Mouse (Mus musculus): ENCODE data around the gene Tanc2. TPM values are rescaled to one million over a fixed set of nuclear protein-coding genes. Genes with fewer than 3 reads are reported as not detected.
A peak's percentile ranks its signal among the peaks of the same experiment; 100 is the strongest.

The Tanc2 gene
- total RNA-seq, 4 experiments from 2014 or later: 135 to 166 (median 155) TPM

DNA sequence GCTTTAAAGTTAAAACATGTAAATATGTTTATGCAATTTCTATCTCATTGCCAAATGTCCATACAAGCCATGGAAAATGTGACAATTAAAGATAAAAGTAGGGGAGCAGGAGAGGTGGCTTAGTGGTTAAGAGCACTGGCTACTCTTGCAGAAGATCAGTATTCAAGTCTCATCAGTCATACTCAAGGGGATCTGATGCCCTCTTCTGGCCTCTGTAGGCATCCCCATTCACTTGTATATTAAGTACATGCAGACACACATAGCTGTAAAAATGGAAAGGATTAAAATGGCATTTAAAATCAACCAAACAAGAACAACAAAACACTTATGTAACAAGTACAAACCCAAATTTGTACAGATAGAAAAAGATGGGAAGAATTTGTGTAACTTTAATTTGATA, 54.2 kb downstream of the Tanc2 start:
- DNase-seq (ENCODE audit: low spot score in 2 of 2): no peak

DNA sequence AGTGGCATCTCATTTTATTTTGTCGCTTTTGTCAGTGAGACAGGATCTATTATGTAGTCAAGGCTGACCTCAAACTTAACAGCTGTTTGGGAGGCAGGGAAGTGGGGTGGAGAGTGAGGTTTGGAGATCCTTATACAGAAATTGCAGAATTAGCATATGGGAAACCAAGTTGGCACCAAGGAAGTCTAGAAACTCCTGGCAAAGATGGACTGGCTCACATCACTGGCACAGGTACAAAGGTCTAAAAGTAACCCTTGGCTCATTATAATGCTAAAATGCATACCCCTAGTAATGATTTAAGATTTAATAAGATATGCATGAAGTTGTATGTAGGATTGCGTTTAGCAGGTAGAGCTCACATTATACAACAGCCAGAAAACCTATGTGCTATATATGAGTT, 58.2 kb downstream of the Tanc2 start:
- DNase-seq (ENCODE audit: low spot score in 2 of 2): no peak

DNA sequence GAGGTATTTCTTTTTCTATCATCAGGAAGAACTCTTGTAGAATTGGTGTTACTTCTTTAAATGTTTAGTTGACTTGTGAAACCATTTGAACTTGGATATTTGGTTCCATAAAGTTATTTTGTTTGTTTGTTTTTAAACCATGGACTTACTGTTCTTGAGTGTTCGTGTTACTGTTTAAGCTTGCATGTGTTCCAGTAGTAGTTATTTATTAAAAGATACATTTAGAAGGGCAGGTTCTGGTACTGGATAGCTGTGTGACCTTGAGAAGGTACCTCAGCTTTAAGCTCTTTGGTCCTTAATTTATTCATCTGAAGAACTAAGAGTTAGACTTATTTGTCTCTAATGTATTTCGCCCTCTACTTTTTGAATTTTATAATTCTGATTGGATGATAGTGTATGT, 64.8 kb downstream of the Tanc2 start:
- no peak for DNase-seq (ENCODE audit: low spot score in 2 of 2)

DNA sequence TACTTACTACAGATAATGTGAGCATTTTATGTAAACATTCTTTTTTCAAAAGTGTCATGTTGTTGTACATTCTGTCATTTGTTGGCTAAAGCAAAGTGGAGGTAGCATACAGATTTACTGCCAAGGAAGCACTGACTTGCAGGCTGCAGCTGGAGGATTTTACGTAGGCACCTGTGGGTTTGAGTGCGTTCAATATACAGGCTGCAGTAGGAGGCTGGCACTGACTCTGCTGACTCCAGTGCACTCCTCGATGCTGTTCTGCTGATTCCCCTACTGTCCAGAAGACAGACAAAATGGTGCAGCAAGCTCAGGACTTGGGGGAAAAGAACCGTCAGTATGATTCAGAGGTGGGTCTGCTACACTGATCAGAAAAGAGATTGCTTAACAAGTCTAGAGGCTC, 65.5 kb downstream of the Tanc2 start:
- DNase-seq (ENCODE audit: low spot score in 2 of 2): no peak

DNA sequence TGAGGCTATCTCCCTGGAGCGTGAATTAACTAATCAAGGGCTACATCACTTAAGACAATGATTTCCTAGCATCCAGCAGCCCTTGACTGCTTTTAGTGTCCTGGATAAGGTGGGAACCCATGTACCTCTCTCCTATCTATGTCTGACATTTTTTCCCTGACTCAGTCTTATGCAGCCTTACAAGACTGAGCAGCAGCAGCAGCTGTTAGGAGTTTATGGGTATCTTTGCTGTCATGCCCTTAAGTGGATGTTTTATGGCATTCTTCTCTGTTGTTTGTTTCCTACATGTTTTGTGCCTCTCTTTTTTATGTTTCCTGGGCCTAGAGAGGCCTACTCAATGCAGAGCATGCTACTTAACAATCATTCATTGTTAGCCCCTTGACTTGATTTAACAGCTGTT, 78.1 kb downstream of the Tanc2 start:
- DNase-seq (ENCODE audit: low spot score in 2 of 2): no peak

DNA sequence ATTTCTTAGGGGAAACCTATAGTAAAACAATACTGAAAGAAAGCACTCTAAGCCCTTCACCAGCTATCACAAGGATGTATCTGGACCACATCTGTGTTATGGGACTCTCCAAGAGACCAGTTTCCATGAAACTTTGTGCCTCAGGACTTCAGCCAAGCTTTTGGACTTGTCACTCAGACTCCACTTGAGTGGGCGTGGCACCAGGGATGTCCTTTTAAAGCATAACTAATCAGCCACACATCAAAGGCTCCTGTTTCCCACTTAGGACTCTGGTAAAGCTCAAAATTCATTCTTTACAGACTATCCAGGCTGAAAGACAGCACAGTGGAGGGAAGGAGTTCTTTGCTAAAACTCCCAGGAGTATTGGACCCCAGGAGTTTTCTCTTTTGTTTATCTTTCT, 89.2 kb downstream of the Tanc2 start:
- no peak for DNase-seq (ENCODE audit: low spot score in 2 of 2)

DNA sequence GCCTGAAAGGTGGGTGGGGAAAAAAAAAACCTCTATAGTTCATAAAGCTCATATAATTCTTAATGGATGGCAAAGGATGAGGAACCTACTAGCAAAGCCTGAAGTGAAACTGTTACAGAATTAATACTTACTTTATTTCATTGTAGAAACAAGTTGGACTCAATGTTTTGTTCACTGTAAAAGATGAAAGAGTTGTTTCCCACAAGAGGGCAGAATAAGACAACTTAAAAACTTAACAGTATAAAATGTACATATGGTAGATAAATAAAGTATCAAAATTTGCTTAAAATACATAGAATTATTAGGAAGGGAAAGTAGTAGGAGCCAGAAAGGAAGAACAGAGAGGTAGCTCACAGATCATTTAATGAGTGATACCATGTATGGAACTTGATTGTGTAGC, 95.0 kb downstream of the Tanc2 start:
- no peak for DNase-seq (ENCODE audit: low spot score in 2 of 2)

DNA sequence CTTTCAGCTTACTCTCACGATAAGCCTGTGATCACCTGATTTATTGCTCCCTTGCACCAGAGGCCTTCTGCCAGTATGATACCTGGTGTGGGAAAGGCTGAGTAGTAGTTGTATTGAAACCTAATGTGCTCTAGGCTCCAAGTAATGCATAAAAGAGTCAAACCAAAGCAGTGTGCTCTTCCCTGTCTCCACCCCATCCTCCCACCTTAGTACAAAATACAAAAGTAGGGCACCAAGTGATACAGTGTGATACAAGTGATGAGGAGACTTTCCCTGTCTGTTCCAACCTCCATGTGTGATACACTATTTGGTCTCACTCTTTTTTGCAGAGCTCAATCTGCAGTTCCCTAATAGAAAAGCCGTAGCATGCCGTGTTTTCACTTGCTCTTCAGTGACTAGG, 110.7 kb downstream of the Tanc2 start:
- DNase-seq (ENCODE audit: low spot score in 2 of 2): no peak

DNA sequence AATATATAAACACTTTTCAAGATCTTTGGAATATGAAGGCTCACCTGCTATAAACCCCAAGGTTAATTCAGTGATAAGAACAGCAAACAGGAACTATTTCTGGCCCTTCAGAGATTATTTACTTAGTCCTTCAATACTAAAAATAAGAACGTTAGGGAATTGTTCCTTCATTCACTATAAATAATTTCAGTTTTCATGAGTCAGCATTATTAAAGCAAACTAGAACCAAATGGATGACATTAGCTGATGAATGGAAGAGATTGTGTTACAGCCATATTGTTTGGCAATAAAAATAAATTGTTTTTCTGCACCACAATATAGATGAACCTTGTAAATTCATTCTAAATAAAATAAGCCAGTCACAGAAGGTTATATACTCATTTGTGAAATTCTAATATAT, 129.9 kb downstream of the Tanc2 start:
- no peak for DNase-seq (ENCODE audit: low spot score in 2 of 2)

DNA sequence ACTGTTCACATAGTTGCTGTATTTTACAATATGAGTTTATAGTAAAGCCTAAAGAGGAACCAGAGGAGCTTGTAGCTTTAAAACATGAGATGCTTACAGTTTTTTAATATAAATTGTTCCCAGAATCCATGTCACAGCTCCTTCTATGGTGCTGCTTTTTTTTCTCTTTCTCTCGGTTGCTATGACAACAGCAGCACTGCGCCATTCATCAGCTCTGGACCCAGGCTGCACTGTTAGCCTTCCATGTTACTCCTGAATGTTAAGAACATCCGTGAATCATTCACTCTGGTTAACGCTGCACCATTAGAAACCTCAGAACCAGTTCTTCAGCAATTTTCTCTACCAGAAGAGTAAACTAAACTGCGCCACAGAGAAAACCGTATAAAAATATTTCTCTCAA, 141.8 kb downstream of the Tanc2 start:
- peak; percentile 47 to 68 for DNase-seq (ENCODE audit: low spot score in 2 of 2)

DNA sequence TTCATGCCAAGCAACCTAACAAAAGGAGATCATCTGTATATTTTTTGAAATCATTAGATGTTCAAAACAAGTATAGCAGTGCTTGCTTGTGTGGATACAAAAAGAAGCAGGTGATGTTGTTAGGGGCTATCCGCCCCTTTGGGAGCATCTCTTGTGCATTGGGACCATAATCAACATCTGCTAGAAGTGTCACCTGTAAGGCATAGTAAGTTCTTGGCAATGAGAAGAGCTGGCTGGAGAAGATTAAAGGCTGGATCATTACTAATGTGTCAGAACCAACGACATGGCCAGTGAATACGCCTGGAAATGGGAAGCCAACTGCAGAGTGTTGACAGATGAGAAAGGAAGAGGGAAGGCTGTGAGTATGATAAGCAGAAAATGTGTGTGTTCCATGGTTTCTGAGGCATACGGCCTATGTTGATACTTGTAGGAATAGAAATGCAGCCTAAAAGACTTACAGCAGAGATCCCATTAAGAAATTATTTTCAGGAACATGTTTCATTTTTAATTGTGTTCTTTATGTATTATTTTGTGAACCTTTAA, 142.3 kb downstream of the Tanc2 start:
- DNase-seq (ENCODE audit: low spot score in 2 of 2): no peak

DNA sequence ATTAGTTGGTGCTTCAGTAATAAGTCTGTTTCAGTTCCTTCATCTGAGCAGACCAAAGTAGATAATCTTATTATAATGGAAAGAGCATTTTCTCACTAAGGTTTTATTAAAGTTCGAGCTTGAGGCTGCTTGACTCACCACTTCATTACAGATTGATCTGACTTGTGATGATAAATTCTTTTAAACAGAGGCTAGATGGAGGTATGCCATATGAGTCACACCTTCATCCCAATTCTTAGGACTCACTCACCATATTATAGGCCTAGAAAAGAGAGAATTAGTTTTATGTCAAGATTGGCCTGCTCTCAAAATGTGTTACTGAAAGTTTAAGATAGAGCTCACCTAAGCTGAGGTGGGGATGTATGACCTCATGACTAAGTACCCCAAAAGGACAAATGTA, 153.4 kb downstream of the Tanc2 start:
- DNase-seq (ENCODE audit: low spot score in 2 of 2): no peak

DNA sequence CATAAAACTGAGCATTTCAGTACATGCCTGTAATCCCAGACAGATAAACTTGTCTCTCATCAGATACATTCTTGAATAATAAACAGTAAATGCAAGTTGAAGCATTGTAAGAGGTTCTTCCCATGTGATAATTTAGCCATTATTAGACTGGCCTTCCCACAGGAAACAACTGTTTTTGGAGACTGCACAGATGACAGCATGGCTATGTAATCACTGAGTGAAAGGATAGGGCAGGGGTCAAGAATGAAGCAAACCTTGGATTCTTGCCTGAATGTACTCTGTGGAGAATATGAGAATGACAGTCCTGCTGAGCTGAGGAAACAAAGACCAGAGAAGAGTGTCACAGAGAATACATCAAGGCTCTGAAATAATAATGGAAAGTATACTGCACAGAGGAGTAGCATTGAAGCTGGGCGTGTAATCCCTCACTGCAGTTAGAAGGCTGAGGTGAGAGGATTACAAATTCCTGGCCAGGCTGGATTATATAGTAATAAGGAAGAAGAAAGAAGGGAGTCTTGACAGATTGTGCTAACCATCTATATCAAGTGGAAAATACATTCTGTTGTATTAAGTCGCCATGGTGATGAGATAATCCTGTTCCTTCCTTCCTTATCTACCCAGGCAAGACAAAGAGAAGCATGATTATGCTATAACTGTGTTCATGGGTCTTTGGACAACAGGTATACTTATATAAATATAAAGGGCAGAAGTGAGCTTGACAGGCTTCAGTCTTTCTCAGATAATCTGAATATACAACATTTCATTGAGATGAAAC, 159.7 kb downstream of the Tanc2 start:
- no peak for DNase-seq (ENCODE audit: low spot score in 2 of 2)

DNA sequence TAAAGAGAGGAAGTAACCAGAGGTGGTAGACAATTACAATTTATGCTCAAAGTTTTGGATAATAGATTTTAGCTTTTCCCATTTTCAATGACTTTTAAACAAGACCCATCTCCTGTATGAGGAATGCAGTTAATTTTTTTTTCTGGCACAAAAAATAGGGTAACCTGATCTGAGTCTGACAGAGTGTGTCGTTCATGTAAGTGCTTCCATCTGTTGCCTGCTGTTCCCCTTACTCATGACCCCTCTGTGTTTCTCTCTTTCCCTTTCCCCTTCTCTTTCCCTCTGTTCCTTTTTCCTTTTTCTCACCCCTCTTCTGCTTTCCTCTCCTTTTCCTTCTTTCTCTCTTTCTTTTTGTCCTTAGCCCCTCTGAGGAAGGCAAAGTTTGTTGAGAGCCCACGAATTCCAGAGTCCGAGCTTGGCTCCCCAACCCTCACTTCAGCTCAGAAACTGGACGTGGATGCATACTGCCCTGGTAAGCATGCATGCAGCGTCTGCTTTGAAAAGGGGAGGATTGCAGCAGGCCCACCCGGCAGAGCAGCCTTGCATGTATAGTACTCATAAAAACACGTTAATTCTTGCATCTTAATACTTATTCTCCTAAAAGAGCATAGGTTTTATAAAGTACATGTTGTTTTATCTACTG, 168.9 kb downstream of the Tanc2 start:
- no peak for DNase-seq (ENCODE audit: low spot score in 2 of 2)

DNA sequence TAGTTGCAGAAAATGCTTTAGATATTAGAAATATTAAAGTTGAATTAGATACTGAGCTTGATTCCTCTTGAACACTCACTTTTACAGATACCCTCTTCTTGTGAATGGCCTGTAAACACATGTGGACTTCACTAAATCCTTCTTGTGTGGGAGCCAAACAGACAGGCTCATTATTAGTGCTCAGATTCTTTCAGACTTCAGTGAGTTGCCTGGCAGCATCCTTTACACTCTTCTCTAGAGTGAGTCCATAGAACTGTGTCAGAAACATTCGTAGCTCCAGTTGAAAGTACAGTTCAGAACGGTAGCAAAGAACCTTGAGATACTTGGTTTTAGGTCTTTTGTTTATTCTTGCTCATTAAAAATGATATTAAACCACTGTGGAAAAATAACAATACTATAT, 169.6 kb downstream of the Tanc2 start:
- DNase-seq (ENCODE audit: low spot score in 2 of 2): no peak

DNA sequence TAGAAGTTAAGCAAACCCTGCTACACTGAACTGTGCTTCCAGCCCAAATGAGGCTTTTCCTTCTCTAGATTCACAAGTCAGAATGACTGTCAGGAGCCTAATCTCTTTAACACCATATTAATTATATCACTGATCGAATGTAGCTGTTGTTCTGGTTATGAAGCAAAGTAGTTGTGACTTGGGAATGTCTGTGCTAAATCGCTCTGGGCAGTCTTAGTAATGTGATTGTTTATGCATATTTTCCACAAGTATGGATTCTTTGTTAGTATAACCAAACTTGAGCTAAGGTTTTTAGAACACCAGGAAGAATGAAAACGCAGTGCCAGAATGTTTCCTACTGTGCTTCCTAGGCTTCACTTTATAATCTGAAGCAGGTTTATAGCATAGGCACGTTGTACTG, 170.6 kb downstream of the Tanc2 start:
- no peak for DNase-seq (ENCODE audit: low spot score in 2 of 2)

DNA sequence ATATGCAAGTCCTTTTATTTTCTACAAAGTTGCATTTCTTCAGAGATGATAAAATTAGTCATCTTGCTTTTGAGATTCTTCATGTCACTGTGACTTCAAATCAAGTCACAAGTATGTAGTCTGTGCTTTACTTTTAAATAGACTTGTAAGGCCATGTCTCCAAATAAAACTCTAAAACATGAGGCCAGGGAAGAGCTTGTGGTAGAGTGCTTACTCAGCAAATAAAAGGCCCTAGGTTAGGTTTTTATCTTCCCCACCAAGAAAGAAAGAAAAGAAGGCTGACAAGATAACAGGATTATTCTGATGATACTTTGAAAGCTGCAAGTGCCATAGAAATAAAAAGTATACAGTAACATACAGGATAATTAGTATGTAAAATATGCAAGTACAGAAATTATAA, 188.0 kb downstream of the Tanc2 start:
- DNase-seq (ENCODE audit: low spot score in 2 of 2): no peak

DNA sequence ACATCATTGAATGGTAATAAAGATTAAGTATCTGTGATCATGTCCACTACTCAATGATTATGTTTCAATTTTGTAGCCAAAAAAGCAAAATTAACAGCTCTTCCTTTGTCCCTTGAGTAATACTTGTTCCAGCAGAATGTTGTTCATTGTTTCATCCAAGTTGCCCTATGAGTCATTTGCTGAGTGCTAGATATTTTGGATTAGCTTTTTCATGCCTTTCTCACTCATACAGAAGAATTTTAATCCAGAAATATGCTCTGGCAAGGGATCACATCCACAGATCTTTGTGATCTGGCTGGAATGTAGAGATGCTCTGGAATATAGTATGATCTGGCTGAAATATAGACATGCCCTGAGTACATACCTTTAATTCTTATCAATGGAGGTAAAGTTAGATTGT, 202.7 kb downstream of the Tanc2 start:
- no peak for DNase-seq (ENCODE audit: low spot score in 2 of 2)

DNA sequence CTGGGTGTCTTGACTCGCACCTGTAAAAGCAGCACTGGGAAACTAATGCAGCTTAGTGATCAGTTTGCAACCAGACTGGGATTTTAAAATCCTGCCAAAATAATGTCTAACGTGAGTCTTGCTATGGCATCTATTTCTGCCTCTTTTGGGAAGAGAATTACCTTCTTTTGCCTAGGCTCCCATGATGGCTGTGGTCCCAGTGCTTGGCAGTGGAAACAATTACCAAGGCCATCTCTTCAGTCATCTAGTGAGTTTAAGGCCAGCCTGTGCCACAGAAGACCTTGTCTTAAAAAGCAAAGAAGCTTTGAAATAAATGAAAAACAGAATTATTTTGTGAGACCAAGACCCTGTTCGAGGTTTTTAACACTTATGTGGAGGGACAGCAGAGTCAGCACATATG, 213.9 kb downstream of the Tanc2 start:
- DNase-seq (ENCODE audit: low spot score in 2 of 2): no peak

DNA sequence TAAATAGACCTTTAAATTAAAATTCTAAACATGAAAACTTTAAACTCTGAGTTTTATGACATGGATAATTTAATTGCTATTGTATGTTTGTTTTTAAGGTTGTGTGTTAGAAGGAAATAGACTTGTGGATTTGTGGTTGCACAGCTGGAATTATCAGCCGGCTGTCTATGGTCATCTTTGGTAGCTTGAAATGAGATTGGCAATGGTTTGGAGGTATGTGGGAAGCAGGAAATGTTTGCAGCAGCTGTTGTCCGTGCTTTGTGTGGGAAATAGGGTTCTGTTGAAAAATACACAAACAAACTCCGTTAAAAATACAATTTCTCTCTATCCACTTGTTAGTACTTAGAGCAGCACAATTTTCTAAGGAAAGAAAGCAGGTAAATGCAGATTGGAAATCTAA, 215.0 kb downstream of the Tanc2 start:
- DNase-seq (ENCODE audit: low spot score in 2 of 2): no peak

DNA sequence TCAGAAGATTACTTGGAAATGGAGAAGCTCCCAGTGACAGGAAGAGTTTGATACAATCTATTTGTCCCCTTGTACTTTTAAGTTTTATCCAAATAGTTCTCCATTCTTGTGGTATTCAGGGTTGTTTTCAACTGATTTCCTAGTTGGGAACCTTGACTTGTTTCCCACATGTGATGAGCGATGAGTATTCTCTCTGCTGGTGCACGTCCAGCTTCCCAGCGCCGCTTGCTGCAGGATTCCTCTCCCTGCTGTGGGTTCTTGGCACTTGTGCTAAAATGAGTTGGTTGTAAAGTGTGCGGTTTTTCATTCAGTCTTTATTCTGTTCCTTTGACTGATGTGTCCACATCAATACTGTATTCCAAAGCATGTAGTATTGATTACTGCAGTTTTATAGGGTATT, 217.3 kb downstream of the Tanc2 start:
- no peak for DNase-seq (ENCODE audit: low spot score in 2 of 2)

DNA sequence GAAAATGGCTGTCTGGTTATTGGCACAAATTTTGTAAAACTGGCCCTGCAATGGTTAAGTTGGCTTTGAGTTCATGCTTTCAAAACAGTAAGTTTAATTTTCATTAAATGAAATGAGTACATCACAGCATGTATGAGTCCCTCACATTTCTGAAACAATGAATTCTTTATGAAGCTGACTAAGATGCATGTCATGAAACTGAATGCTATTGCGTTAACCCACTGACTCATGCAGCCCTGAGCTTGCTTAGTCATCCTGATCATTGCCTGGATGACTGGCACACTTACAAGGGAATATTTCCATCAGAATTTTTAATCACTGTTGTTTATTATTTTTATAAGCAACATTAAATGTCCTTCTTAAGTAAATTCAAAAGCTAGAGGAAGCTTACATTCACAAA, 233.5 kb downstream of the Tanc2 start:
- DNase-seq (ENCODE audit: low spot score in 2 of 2): no peak

DNA sequence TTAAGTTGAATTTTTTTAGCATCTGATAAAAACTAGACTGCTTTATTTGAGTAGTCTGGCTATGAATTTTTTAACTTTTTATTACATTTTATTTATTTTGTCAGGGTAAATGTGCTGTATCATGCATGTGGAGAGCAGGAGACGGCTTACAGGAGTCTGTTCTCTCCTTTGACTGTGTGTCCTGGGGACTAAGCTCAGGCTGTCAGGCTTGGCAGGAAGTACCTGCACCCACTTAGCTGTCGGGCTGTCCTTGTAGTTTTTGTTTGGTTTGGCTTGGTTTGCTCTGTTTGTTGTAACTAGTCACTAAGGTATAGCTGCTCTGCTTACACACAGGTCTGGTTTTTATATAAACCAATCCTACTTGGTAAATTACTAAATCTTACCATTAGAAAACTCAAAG, 234.0 kb downstream of the Tanc2 start:
- no peak for DNase-seq (ENCODE audit: low spot score in 2 of 2)
